Mouse (Mus musculus): ENCODE results near the gene Cep128. TPM values are rescaled to one million over a fixed set of nuclear protein-coding genes. Genes with fewer than 3 reads are reported as not detected.

The Cep128 gene
- polyA plus RNA-seq, 1 experiment from 2014 or later = 12.6 TPM

DNA sequence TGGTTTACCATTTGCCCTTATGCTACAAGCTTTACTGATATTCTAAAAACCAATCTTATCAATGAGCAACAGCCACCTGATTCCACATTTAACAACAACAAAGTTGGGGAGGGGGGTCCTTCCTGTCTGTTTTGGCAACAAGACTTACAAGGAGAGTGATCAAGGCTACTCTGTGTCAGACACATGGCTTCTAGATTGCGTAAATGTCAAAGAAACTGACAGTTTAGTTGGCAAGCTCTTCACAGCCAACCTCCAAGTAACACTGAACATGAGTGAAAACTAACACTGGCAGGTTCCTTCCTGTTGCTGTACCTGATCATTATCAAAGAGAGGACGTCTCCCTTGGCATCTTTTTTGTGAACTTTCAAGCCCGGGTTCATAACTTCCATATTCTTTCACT lies 115.2 kb downstream of the Cep128 start:
- no peak overlapping the region for H3K27ac ChIP-seq (ENCODE audit: low read depth)
- DNase-seq (no peak), ATAC-seq (ENCODE audit: insufficient read depth) (no peak)
- H3K4me3 ChIP-seq (ENCODE audit: low read depth, low read length) = no peak overlapping the region
- no peak for TF ChIP-seq CTCF (IDR thresholded peaks at IDR 0.05; ENCODE audit: low read depth)
- H3K27me3 ChIP-seq (ENCODE audit: insufficient read depth, low read length) = no peaks in the 10 kb centered on the region
- H3K4me2 ChIP-seq = no peak overlapping the region
- no peak overlapping the region for H3K9ac ChIP-seq
- 0 out of 2 replicates have a peak, but pooled peaks cover 4% of the 10 kb centered on the region for H3K36me3 ChIP-seq (ENCODE audit: insufficient read depth)
- 76% methylated on average over 3 of the region's 3 CpGs for WGBS
- H3K9me3 ChIP-seq (ENCODE audit: low read depth, low read length) = no peaks in the 10 kb centered on the region
- no peaks in the 10 kb centered on the region for H3K4me1 ChIP-seq (ENCODE audit: insufficient read depth)

DNA sequence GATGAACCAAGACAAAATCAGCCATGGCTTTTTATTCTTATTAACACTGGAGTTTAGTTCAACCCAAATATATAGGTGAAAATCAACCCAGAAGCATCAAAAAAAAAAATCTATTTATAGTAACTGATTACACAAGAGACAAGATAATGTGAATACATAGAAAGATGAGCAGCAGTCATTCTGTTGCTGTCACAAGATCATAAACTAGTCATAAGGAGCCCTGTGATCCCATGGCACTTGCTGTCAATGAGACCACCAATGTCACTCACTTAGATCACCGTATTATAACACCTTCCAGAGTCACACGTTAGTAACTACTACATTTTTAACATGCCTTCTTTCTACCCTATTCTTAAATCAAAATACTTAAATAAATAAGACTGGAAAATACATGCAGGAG lies 118.2 kb downstream of the Cep128 start:
- H3K4me2 ChIP-seq = no peak overlapping the region
- H3K4me1 ChIP-seq (ENCODE audit: insufficient read depth) = no peaks in the 10 kb centered on the region
- H3K36me3 ChIP-seq (ENCODE audit: insufficient read depth) = 0 out of 2 replicates have a peak, but pooled peaks cover 4% of the 10 kb centered on the region
- DNase-seq (no peak), ATAC-seq (ENCODE audit: insufficient read depth) (no peak)
- no peak for TF ChIP-seq CTCF (IDR thresholded peaks at IDR 0.05; ENCODE audit: low read depth)
- H3K27ac ChIP-seq (ENCODE audit: low read depth) = no peak overlapping the region
- no peaks in the 10 kb centered on the region for H3K27me3 ChIP-seq (ENCODE audit: insufficient read depth, low read length)
- 59% methylated on average over 2 of the region's 2 CpGs for WGBS
- no peaks in the 10 kb centered on the region for H3K9me3 ChIP-seq (ENCODE audit: low read depth, low read length)
- H3K4me3 ChIP-seq (ENCODE audit: low read depth, low read length) = no peak overlapping the region
- no peak overlapping the region for H3K9ac ChIP-seq

DNA sequence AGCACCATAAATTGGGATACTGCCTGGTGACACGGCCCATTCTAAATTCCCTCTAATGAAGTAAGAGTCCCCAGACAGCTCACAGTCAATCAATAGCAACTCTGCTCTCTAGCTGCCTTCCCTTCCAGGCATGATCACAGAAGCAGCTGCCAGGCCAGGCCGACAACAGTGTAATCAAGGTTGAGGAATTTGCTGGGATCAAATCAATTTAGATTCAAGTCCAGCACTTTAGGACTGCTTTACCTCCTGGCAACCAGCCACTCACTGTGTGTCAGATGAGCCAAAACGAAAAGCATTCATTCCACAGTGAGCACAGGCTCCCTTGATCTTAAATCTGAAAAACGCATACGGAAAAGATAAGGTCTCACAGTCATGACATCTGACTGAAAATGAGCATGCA lies 118.7 kb downstream of the Cep128 start:
- H3K9me3 ChIP-seq (ENCODE audit: low read depth, low read length) = no peaks in the 10 kb centered on the region
- H3K36me3 ChIP-seq (ENCODE audit: insufficient read depth) = 0 out of 2 replicates have a peak, but pooled peaks cover 4% of the 10 kb centered on the region
- 42% methylated on average over 5 of the region's 5 CpGs for WGBS
- no peaks in the 10 kb centered on the region for H3K4me1 ChIP-seq (ENCODE audit: insufficient read depth)
- no peak overlapping the region for H3K4me2 ChIP-seq
- no peaks in the 10 kb centered on the region for H3K27me3 ChIP-seq (ENCODE audit: insufficient read depth, low read length)
- no peak overlapping the region for H3K4me3 ChIP-seq (ENCODE audit: low read depth, low read length)
- TF ChIP-seq CTCF (IDR thresholded peaks at IDR 0.05; ENCODE audit: low read depth) = no peak
- ATAC-seq (ENCODE audit: insufficient read depth) (peak; percentile 49; the same call in 1 of the 2 replicates), DNase-seq (peak; percentile 30)
- no peak overlapping the region for H3K9ac ChIP-seq
- no peak overlapping the region for H3K27ac ChIP-seq (ENCODE audit: low read depth)

DNA sequence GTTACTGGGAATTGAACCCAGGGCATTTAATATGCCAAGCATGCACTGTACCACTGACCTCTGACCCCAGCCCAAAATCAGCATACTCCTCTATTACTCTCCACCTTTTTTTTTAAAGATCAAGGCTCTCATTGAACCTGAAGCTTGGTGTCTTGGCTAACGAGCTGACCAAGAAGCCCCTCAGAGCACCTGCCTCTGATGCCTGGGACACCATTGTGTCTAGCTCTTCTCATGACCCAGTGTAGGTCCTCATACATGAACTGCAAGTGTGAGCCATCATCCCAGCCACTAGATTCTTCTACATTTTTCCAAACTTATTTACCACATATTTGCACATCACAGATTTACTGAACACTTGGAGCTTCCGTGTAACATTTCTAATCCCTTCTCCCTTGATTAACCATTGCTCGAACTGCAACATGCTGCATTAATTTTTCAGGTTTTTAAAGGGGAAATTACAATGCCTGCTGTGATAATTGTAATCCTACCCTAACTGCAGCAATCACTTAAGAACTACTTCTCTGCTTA lies 119.3 kb downstream of the Cep128 start:
- Histone ChIP-seq H3K4me2 (no peak overlapping the region), H3K27me3 (ENCODE audit: insufficient read depth, low read length) (no peaks in the 10 kb centered on the region), H3K9ac (no peak overlapping the region), H3K27ac (ENCODE audit: low read depth) (no peak overlapping the region), H3K4me3 (ENCODE audit: low read depth, low read length) (no peak overlapping the region), H3K4me1 (ENCODE audit: insufficient read depth) (no peaks in the 10 kb centered on the region), H3K36me3 (ENCODE audit: insufficient read depth) (peaks cover 7% of the 10 kb centered on the region; the same call in 1 of the 2 replicates), H3K9me3 (ENCODE audit: low read depth, low read length) (no peaks in the 10 kb centered on the region)
- no peak for DNase-seq
- no peak for TF ChIP-seq CTCF (IDR thresholded peaks at IDR 0.05; ENCODE audit: low read depth)
- no peak for ATAC-seq (ENCODE audit: insufficient read depth)
- WGBS = 79% methylated on average over 3 of the region's 3 CpGs

DNA sequence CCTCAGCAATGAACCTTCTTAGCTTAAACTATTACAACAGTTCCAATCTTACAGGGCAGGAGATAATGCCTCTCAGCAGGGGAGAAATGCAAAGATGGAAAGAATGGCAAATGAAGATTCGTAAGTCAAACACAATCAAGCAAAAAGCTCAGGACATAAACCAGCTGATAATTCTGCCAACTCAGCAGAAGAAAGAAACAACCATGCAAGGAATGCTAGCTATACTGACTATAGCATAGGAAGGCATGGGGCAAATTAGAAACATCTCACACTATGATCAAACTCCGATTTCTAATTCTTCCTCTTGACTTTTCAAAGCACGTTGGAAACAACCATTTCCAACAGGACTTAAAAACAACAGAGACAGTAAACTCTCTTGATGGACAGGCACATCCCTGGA lies 120.5 kb downstream of the Cep128 start:
- H3K9me3 ChIP-seq (ENCODE audit: low read depth, low read length) = no peaks in the 10 kb centered on the region
- H3K4me1 ChIP-seq (ENCODE audit: insufficient read depth) = no peaks in the 10 kb centered on the region
- H3K4me2 ChIP-seq = no peak overlapping the region
- no peak overlapping the region for H3K9ac ChIP-seq
- DNase-seq (no peak), ATAC-seq (ENCODE audit: insufficient read depth) (no peak)
- no peak overlapping the region for H3K4me3 ChIP-seq (ENCODE audit: low read depth, low read length)
- no peak overlapping the region for H3K27ac ChIP-seq (ENCODE audit: low read depth)
- TF ChIP-seq CTCF (IDR thresholded peaks at IDR 0.05; ENCODE audit: low read depth) = no peak
- H3K27me3 ChIP-seq (ENCODE audit: insufficient read depth, low read length) = no peaks in the 10 kb centered on the region
- 80% methylated on average over 3 of the region's 3 CpGs for WGBS
- peaks cover 15% of the 10 kb centered on the region; the same call in 1 of the 2 replicates for H3K36me3 ChIP-seq (ENCODE audit: insufficient read depth)

DNA sequence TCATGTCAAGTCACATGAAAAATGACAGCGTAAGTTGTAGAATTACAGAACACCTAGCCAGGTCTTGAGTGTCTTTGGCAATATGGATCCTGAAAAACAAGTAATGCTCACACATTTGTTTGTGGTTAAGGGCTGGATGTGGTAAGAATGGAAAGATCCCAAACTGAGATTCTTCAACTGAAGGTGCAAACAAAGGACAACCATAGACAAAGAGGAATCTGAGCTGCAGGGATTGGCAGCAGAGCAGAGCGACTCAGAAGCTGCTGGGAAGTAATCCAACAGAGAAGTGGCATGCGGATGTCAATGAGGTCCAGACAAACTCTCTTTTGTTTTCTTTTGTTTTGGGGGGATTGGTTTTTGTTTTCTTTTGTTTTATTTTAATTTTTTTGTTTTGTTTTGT lies 121.4 kb downstream of the Cep128 start:
- peaks cover 15% of the 10 kb centered on the region; the same call in 1 of the 2 replicates for H3K36me3 ChIP-seq (ENCODE audit: insufficient read depth)
- H3K9ac ChIP-seq = no peak overlapping the region
- no peaks in the 10 kb centered on the region for H3K4me1 ChIP-seq (ENCODE audit: insufficient read depth)
- no peaks in the 10 kb centered on the region for H3K27me3 ChIP-seq (ENCODE audit: insufficient read depth, low read length)
- H3K9me3 ChIP-seq (ENCODE audit: low read depth, low read length) = no peaks in the 10 kb centered on the region
- DNase-seq (no peak), ATAC-seq (ENCODE audit: insufficient read depth) (no peak)
- WGBS = 86% methylated on average over 3 of the region's 3 CpGs
- TF ChIP-seq CTCF (IDR thresholded peaks at IDR 0.05; ENCODE audit: low read depth) = no peak
- no peak overlapping the region for H3K27ac ChIP-seq (ENCODE audit: low read depth)
- H3K4me3 ChIP-seq (ENCODE audit: low read depth, low read length) = no peak overlapping the region
- H3K4me2 ChIP-seq = no peak overlapping the region

DNA sequence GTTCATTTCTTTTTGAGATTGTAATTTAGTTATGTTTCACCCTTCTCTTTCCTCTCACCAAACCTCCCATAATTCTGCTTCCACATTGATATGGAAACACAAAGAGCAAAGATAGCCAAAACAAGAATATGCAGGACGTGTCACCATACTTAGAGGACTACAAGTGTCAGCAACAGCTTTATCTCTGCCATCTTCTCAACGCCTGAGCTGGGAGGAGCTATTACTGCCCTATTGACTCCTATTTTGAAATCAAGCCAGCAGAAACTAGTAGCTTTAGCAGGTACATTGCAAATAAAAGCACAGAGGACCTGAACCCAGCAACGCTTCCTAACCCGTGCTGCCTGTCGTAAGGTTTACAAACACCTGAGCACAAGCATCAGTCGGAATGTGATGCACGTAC lies 127.9 kb downstream of the Cep128 start:
- no peaks in the 10 kb centered on the region for H3K27me3 ChIP-seq (ENCODE audit: insufficient read depth, low read length)
- DNase-seq (no peak), ATAC-seq (ENCODE audit: insufficient read depth) (no peak)
- no peak overlapping the region for H3K4me2 ChIP-seq
- WGBS = 73% methylated on average over 7 of the region's 7 CpGs
- no peak overlapping the region for H3K4me3 ChIP-seq (ENCODE audit: low read depth, low read length)
- H3K9me3 ChIP-seq (ENCODE audit: low read depth, low read length) = no peaks in the 10 kb centered on the region
- no peak overlapping the region for H3K27ac ChIP-seq (ENCODE audit: low read depth)
- H3K4me1 ChIP-seq (ENCODE audit: insufficient read depth) = no peaks in the 10 kb centered on the region
- peaks cover 11% of the 10 kb centered on the region; the same call in 1 of the 2 replicates for H3K36me3 ChIP-seq (ENCODE audit: insufficient read depth)
- TF ChIP-seq CTCF (IDR thresholded peaks at IDR 0.05; ENCODE audit: low read depth) = no peak
- H3K9ac ChIP-seq = no peak overlapping the region
